Comparison of ENCODE assay signal across 11 mouse cellular contexts in genomic region chr9:122025855-122026590, GRCm38 (mm10). TPM values are rescaled to one million over a fixed set of nuclear protein-coding genes. Genes with fewer than 3 reads are reported as not detected.
DNase-seq lines count a peak whose midpoint lies in the region; ATAC-seq and TF ChIP-seq lines count a peak whose summit lies in the region.
"Had no signal": no experiment of that assay in that cellular context is flagged by ENCODE, and none has a peak within 500 bp of the region (broad histone marks: within the 10 kb centered on the region; RNA-seq: fewer than 3 reads in every experiment).

No protein-coding gene starts in this region.

- DNase-seq in gastrocnemius, adult 2 months: no peak
- DNase-seq in gastrocnemius, postnatal 25 days: no peak
- DNase-seq in kidney, adult 8-10 months: no peak
- peak; percentile 19 for DNase-seq in A20 (ENCODE audit: low read depth, low spot score)
- DNase-seq in embryonic facial prominence, embryonic 10.5 days (ENCODE audit: low spot score): peak; percentile 48
- DNase-seq in adrenal gland, postnatal 14 days: no peak
- no peak for DNase-seq in spleen, postnatal 36 days (ENCODE audit: low spot score in 2 of 2)
- DNase-seq: kidney, adult 18-20 months; layer of hippocampus, postnatal 36 days had no signal

- H3K9ac ChIP-seq in kidney, embryonic 16.5 days (replicated peaks; ENCODE audit: low read length): no peak overlapping the region
- H3K9ac ChIP-seq: limb, embryonic 15.5 days had no signal

- H3K9me3 ChIP-seq in kidney, embryonic 16.5 days (ENCODE audit: low read length): no peaks in the 10 kb centered on the region
- no peaks in the 10 kb centered on the region for H3K9me3 ChIP-seq in embryonic facial prominence, embryonic 10.5 days
- H3K9me3 ChIP-seq: limb, embryonic 15.5 days had no signal

- H3K4me2 ChIP-seq in kidney, embryonic 16.5 days (replicated peaks; ENCODE audit: low read depth, low read length): no peak overlapping the region
- H3K4me2 ChIP-seq: limb, embryonic 15.5 days had no signal

- no peak for ATAC-seq in kidney, embryonic 16.5 days (ENCODE audit: low FRiP score, low TSS enrichment)

- H3K27me3 ChIP-seq in kidney, embryonic 16.5 days (ENCODE audit: insufficient read depth, low read length): no peaks in the 10 kb centered on the region
- H3K27me3 ChIP-seq in embryonic facial prominence, embryonic 10.5 days (replicated peaks; ENCODE audit: low read depth, poor library complexity, severe bottlenecking): no peaks in the 10 kb centered on the region
- H3K27me3 ChIP-seq: limb, embryonic 15.5 days had no signal

- peaks cover 13% of the 10 kb centered on the region for H3K4me1 ChIP-seq in kidney, embryonic 16.5 days (ENCODE audit: insufficient read depth, low read length)
- peaks cover 42% of the 10 kb centered on the region for H3K4me1 ChIP-seq in embryonic facial prominence, embryonic 10.5 days

- TF ChIP-seq CTCF in gastrocnemius, adult 2 months (IDR thresholded peaks at IDR 0.05): no peak

- 53% methylated on average over 7 of the region's 7 CpGs for WGBS in kidney, embryonic 16.5 days
- 59% methylated on average over 7 of the region's 7 CpGs for WGBS in embryonic facial prominence, embryonic 10.5 days

- peak overlapping the region; percentile 95 for H3K27ac ChIP-seq in gastrocnemius, adult 2 months
- H3K27ac ChIP-seq in kidney, embryonic 16.5 days (ENCODE audit: low read length): peak overlapping the region; percentile 75; the same call in 1 of the 2 replicates
- H3K27ac ChIP-seq in embryonic facial prominence, embryonic 10.5 days (replicated peaks): peak overlapping the region; percentile 69

- H3K36me3 ChIP-seq in kidney, embryonic 16.5 days (ENCODE audit: insufficient read depth, low read length): no peaks in the 10 kb centered on the region
- H3K36me3 ChIP-seq in embryonic facial prominence, embryonic 10.5 days (replicated peaks): no peaks in the 10 kb centered on the region
- H3K36me3 ChIP-seq: limb, embryonic 15.5 days had no signal

- intact Hi-C loops in gastrocnemius, adult 2 months (cut with DNase I): loop anchor here (1.0 to 5.0 kb wide), 2 partner anchors 41 to 92 kb away; no protein-coding TSS in a partner anchor

- H3K4me3 ChIP-seq in gastrocnemius, adult 2 months: no peak overlapping the region
- H3K4me3 ChIP-seq in kidney, embryonic 16.5 days (ENCODE audit: low read length): no peak overlapping the region
- no peak overlapping the region for H3K4me3 ChIP-seq in embryonic facial prominence, embryonic 10.5 days
- H3K4me3 ChIP-seq: limb, embryonic 15.5 days had no signal

RNA-seq across cellular contexts. Expression of gene Pomgnt2, which starts 29.1 kb away (rescaled TPM):
- 10 to 100 TPM; 14.9 to 16.7 TPM for total RNA-seq in gastrocnemius, adult 2 months (2021)
- 10 to 100 TPM in 1 of 2 experiments, 1 to 10 TPM in 1; 8.9 to 10.0 TPM for total RNA-seq in gastrocnemius, postnatal 25 days (2021)
- polyA plus RNA-seq in kidney, embryonic 16.5 days (2015; fragmentation: Nextera tagmentation; extraction: Ambion mirVana): 19.1 and 19.9 TPM in 2 replicates
- 13.5 and 13.9 TPM in 2 replicates for polyA plus RNA-seq in embryonic facial prominence, embryonic 10.5 days (2016; fragmentation: Nextera tagmentation; extraction: Ambion mirVana)
- total RNA-seq in adrenal gland, postnatal 14 days (2021): 12.6 and 15.7 TPM in 2 replicates

Comparison
In these comparisons a context has a peak if more than half of its experiments do, and no peak if none do; other contexts are left out.
1. DNase-seq: peak in A20 (single experiment) and embryonic facial prominence, embryonic 10.5 days (single experiment); none in gastrocnemius, adult 2 months (single experiment), gastrocnemius, postnatal 25 days (single experiment), kidney, adult 8-10 months (0 of 2), adrenal gland, postnatal 14 days (single experiment) and spleen, postnatal 36 days (0 of 2).
2. Peak in every context shown above with its lines, with median percentiles within 50 percentile points of each other: H3K27ac ChIP-seq.